Mouse (Mus musculus) embryonic stem cell, embryonic (primary cell): ENCODE results near the gene Rnf220.

Experiments used
- CTCF ChIA-PET, 4 experiments: fragments of 300-600 bp in 2 of 4; fragments of 350-600 bp in 2 of 4; sonication (Branson Sonifier 250); formaldehyde crosslinking; loops; one replicate each; lab custom pipeline; 2022; ENCODE audit warnings: inconsistent platforms in 2 of 4; lab: Charles Lee
- POLR2A ChIA-PET, 4 experiments: fragments of 300-600 bp in 2 of 4; fragments of 350-600 bp in 2 of 4; sonication (Branson Sonifier 250); formaldehyde crosslinking; loops; one replicate each; lab custom pipeline; 2022; ENCODE audit warnings: antibody characterized with exemption in 4 of 4, inconsistent platforms in 1 of 4; lab: Charles Lee

The Rnf220 gene

GRCm38 (mm10) chr4:117352957-117353356, 143.9 kb downstream of the Rnf220 start:
- POLR2A ChIA-PET: interaction anchor here (0.8 to 38.5 kb wide), 33 partner anchors 3 to 206 kb away, joined by 3 to 823 read pairs (median 4); no protein-coding TSS in a partner anchor
- CTCF ChIA-PET: interaction anchor here in 3 of 4 experiments (0.5 to 2.2 kb wide), 10 partner anchors 10 to 82 kb away, joined by 3 to 8 read pairs (median 4); no protein-coding TSS in a partner anchor

DNA sequence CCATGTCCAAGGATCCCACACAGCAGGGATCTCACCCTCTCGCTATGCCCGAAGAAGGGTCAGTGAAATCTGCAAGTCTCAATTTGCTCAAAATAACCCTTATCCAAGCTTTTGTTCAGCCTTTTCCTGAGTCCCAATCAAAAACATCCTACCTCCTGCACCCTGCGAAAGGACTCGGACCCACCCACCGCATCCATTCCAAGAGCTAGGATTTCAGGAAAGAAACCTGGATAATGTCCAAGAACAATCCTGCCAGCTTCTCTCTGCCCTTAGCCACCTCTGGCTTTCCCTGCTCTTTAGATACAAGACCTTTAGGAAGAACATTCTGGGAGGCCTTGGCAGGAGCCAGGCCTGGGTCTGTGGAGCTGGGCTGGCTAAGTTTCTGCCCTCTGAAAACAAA, 144.8 kb downstream of the Rnf220 start:
- POLR2A ChIA-PET: interaction anchor here (0.5 to 38.5 kb wide), 30 partner anchors 2 to 205 kb away, joined by 3 to 823 read pairs (median 4); no protein-coding TSS in a partner anchor
- CTCF ChIA-PET: interaction anchor here in 2 of 4 experiments (0.8 to 2.2 kb wide), 6 partner anchors 10 to 63 kb away, joined by 3 to 8 read pairs (median 6); no protein-coding TSS in a partner anchor

DNA sequence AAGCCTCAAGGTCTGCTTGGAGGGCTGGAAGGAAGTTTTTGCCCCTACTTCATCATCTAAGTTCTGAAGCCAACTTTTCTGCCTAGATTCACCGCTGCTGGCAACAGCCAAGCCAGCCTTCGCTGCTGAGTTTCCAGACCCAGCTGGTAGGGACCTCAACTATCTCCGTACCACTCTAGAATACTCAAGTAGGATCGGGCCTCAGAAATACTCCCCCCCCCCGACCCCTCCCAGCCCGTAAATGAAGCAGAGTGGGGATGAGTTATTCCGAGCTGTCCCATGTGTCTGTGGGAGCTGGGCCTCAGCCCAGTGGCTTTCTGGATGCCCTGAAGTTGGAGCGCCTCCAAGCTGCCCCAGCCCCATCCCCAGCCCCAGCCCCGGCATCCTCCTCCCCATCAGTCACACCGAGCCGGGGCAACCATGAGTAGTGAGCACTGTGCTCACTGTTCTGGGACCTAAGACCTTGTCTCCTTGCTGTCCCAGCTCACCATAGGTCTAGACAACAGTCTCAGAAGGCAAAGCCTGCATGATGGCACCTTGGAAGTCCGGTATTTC, 146.6 kb downstream of the Rnf220 start:
- POLR2A ChIA-PET: interaction anchor here in 3 of 4 experiments (0.6 to 38.5 kb wide), 16 partner anchors 0 to 160 kb away, joined by 3 to 823 read pairs (median 5); no protein-coding TSS in a partner anchor
- CTCF ChIA-PET: interaction anchor here in 2 of 4 experiments (0.7 to 1.5 kb wide), 3 partner anchors 19 to 80 kb away, joined by 3 to 6 read pairs (median 3); no protein-coding TSS in a partner anchor

GRCm38 (mm10) chr4:117349327-117349726, 147.5 kb downstream of the Rnf220 start:
- POLR2A ChIA-PET: interaction anchor here in 2 of 4 experiments (0.6 to 38.5 kb wide), 13 partner anchors 1 to 160 kb away, joined by 3 to 823 read pairs (median 3); no protein-coding TSS in a partner anchor
- CTCF ChIA-PET: interaction anchor here in 2 of 4 experiments (1.0 to 1.5 kb wide), 4 partner anchors 14 to 79 kb away, joined by 3 to 6 read pairs (median 3); no protein-coding TSS in a partner anchor

GRCm38 (mm10) chr4:117346025-117346424, 150.8 kb downstream of the Rnf220 start:
- ChIA-PET CTCF (interaction anchor here in 3 of 4 experiments (0.6 to 2.3 kb wide), 31 partner anchors 8 to 212 kb away, joined by 3 to 12 read pairs (median 4); no protein-coding TSS in a partner anchor), POLR2A (interaction anchor here in 3 of 4 experiments (0.6 to 31.5 kb wide), 20 partner anchors 8 to 156 kb away, joined by 3 to 823 read pairs (median 3); no protein-coding TSS in a partner anchor)

GRCm38 (mm10) chr4:117343385-117343784, 153.5 kb downstream of the Rnf220 start:
- ChIA-PET POLR2A (interaction anchor here in 3 of 4 experiments (0.6 to 31.5 kb wide), 36 partner anchors 10 to 151 kb away, joined by 3 to 823 read pairs (median 5); no protein-coding TSS in a partner anchor), CTCF (interaction anchor here in 3 of 4 experiments (0.5 to 2.0 kb wide), 11 partner anchors 13 to 223 kb away, joined by 3 to 10 read pairs (median 3); no protein-coding TSS in a partner anchor)

GRCm38 (mm10) chr4:117342751-117343150, 154.1 kb downstream of the Rnf220 start:
- CTCF ChIA-PET: interaction anchor here in 3 of 4 experiments (0.5 to 2.0 kb wide), 16 partner anchors 12 to 222 kb away, joined by 3 to 10 read pairs (median 4); no protein-coding TSS in a partner anchor
- POLR2A ChIA-PET: interaction anchor here in 3 of 4 experiments (0.6 to 31.5 kb wide), 47 partner anchors 9 to 151 kb away, joined by 3 to 823 read pairs (median 4); no protein-coding TSS in a partner anchor

GRCm38 (mm10) chr4:117341282-117341681, 155.6 kb downstream of the Rnf220 start:
- ChIA-PET CTCF (interaction anchor here in 3 of 4 experiments (0.6 to 1.8 kb wide), 5 partner anchors 12 to 586 kb away, joined by 3 to 6 read pairs (median 3); no protein-coding TSS in a partner anchor), POLR2A (interaction anchor here in 3 of 4 experiments (0.7 to 31.5 kb wide), 12 partner anchors 9 to 133 kb away, joined by 3 to 823 read pairs (median 4); no protein-coding TSS in a partner anchor)

GRCm38 (mm10) chr4:117339796-117340195, 157.1 kb downstream of the Rnf220 start:
- POLR2A ChIA-PET: interaction anchor here (0.6 to 31.5 kb wide), 9 partner anchors 9 to 891 kb away, joined by 3 to 823 read pairs (median 4); no protein-coding TSS in a partner anchor
- CTCF ChIA-PET: interaction anchor here in 1 of 4 experiments (0.6 kb wide), 1 partner anchor 70 kb away, joined by 6 read pairs; no protein-coding TSS in a partner anchor

DNA sequence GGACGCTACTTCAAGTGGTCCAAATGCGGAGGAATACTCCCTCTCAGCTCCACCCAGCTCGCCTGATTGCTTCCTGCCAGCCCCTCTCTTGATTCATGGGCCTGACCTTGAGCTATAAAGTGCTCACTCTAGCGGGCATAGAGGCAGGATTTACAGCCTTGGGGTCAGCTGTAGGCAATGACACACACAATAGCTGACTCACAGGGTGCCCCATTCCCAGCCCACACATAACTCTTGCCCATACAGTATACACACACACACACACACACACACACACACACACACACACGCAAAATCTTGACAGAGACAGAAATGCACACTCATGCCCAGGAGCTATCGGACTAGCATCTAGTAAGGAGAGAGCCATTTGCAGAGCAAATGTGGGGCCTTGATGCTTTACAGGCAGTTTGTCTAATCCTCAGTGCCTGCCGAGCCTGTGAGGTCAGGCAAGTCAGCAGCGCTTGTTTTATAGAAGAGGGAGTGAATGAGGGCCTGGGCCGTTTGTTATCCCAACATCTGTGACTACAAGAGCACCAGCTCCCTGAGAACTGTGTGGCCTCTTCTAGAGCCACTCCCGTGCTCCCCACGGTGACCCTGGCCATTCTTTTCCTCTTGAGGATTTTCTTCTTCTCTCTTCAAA, 165.9 kb downstream of the Rnf220 start:
- ChIA-PET POLR2A (interaction anchor here (0.5 to 4.1 kb wide), 40 partner anchors 9 to 636 kb away, joined by 3 to 38 read pairs (median 4); partner anchors contain the start of gene Eri3 (in 1 of the 4)), CTCF (interaction anchor here (0.6 to 1.6 kb wide), 14 partner anchors 12 to 188 kb away, joined by 3 to 10 read pairs (median 3); no protein-coding TSS in a partner anchor)

- ChIA-PET CTCF (interaction anchor here (0.6 to 3.0 kb wide), 10 partner anchors 13 to 464 kb away, joined by 3 to 10 read pairs (median 3); no protein-coding TSS in a partner anchor), POLR2A (interaction anchor here (0.5 to 4.1 kb wide), 26 partner anchors 8 to 220 kb away, joined by 3 to 38 read pairs (median 4); partner anchors contain the start of gene Eri3 (in 1 of the 4))
These were observed 166.7 kb downstream of the Rnf220 start for GRCm38 (mm10) chr4:117330132-117330531.

GRCm38 (mm10) chr4:117326915-117327314, 169.9 kb downstream of the Rnf220 start:
- POLR2A ChIA-PET: interaction anchor here in 2 of 4 experiments (0.8 to 1.5 kb wide), 4 partner anchors 10 to 21 kb away, joined by 3 to 6 read pairs (median 3); no protein-coding TSS in a partner anchor

DNA sequence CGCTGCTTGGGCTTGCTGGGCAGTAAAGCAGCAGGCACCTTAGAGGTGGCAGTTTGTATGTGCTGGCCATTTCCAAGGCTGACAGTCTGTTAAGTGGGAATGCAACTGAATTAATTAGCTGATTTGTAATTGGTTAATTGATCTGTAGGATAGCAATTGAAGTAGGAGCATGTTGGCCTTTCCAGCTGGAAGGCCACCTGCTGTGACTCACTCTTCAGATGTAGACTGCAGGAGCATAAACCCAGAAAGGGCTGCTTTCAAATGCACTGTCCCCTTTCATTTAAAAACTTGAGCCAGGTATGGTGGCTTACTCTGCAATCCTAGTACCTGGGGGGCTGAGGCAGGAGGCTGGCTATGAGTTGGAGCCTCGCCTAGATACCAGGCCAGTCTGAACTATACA, 171.8 kb downstream of the Rnf220 start:
- CTCF ChIA-PET: interaction anchor here in 3 of 4 experiments (0.5 to 3.4 kb wide), 11 partner anchors 8 to 352 kb away, joined by 3 to 19 read pairs (median 5); no protein-coding TSS in a partner anchor
- POLR2A ChIA-PET: interaction anchor here in 2 of 4 experiments (1.0 to 1.9 kb wide), 7 partner anchors 10 to 72 kb away, joined by 3 to 8 read pairs (median 3); no protein-coding TSS in a partner anchor

More at GRCm38 (mm10) chr4:117326915-117327314, 169.9 kb downstream of the Rnf220 start:
- CTCF ChIA-PET: interaction anchor here (0.8 to 3.4 kb wide), 5 partner anchors 19 to 63 kb away, joined by 3 to 9 read pairs (median 4); no protein-coding TSS in a partner anchor

GRCm38 (mm10) chr4:117323515-117324344, 173.1 kb downstream of the Rnf220 start:
- CTCF ChIA-PET: interaction anchor here (0.5 to 3.4 kb wide), 61 partner anchors 8 to 1863 kb away, joined by 3 to 19 read pairs (median 4); no protein-coding TSS in a partner anchor
- POLR2A ChIA-PET: interaction anchor here (0.5 to 3.2 kb wide), 26 partner anchors 10 to 205 kb away, joined by 3 to 12 read pairs (median 3); no protein-coding TSS in a partner anchor

GRCm38 (mm10) chr4:117321011-117321410, 175.8 kb downstream of the Rnf220 start:
- ChIA-PET POLR2A (interaction anchor here in 2 of 4 experiments (0.7 to 1.5 kb wide), 3 partner anchors 15 to 255 kb away, joined by 3 to 4 read pairs (median 4); no protein-coding TSS in a partner anchor), CTCF (interaction anchor here in 1 of 4 experiments (0.6 to 1.2 kb wide), 2 partner anchors 21 to 174 kb away, joined by 3 to 4 read pairs; no protein-coding TSS in a partner anchor)

DNA sequence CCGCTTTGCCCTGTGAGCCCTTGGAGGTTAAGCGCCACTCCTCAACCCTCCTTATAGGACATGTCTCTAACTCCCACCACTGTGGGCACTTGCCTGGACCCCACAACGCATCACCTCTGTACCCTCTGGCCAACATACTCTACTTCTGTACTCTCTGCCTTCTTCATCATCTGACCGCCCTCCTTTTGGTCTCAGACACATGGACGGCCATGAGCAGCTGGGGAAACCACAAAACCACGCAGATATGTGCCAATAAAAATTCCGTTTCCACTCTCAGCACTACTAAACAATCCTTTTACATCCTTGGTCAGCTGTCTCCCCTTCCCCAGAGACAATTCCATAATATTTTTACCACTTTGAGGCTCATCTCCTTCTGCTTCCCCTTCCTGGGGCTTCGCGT, 178.3 kb downstream of the Rnf220 start:
- ChIA-PET POLR2A (interaction anchor here in 2 of 4 experiments (0.7 to 1.0 kb wide), 2 partner anchors 23 to 40 kb away, joined by 3 read pairs; no protein-coding TSS in a partner anchor), CTCF (interaction anchor here (0.7 to 1.4 kb wide), 4 partner anchors 48 to 315 kb away, joined by 3 to 7 read pairs (median 4); no protein-coding TSS in a partner anchor)
